Mouse (Mus musculus) megakaryocyte, adult 5-6 weeks (primary cell): ENCODE measurements around the gene Vmn2r69. TPM values are rescaled to one million over a fixed set of nuclear protein-coding genes. Genes with fewer than 3 reads are reported as not detected.

Experiments used
- ATAC-seq: 2 replicates; pipeline ENCODE4 v1.8.0; 2016; ENCODE audit warnings: mild to moderate bottlenecking, inconsistent platforms; ENCODE audit not compliant: poor library complexity, severe bottlenecking
- total RNA-seq, 2 experiments: library from RNA; stranded (forward) in 1 of 2; stranded (reverse) in 1 of 2; fragments of 153-499, 151-499 nt in 1 of 2; fragments of 221-1000, 200-1000 nt in 1 of 2; gene quantifications; 2 replicates each; pipeline versions ENCODE4 v1.2.3 to v1.2.4; 2015 to 2017

Gene Vmn2r69
- total RNA-seq (2015) (not detected in 2 replicates), total RNA-seq (2017) (not detected in 2 replicates)

GRCm38 (mm10) chr7:85415820-85416219 lies at the start of gene Vmn2r69:
Vmn2r69 (minus strand) TSS chr7:85415920.
- ATAC-seq, result no peak

Other genes starting within 250 kb of the Vmn2r69 start
- gene Vmn2r68, start 178.1 kb downstream of the Vmn2r69 start, total RNA-seq (2015), result not detected in 2 replicates
- not detected in 2 replicates for gene Vmn2r68, start 178.1 kb downstream of the Vmn2r69 start, total RNA-seq (2017)
- not detected in 2 replicates for gene Vmn2r71, start 147.2 kb upstream of the Vmn2r69 start, total RNA-seq (2015)
- not detected in 2 replicates for gene Vmn2r71, start 147.2 kb upstream of the Vmn2r69 start, total RNA-seq (2017)
- gene Vmn2r70, start 153.3 kb upstream of the Vmn2r69 start, total RNA-seq (2015), result not detected in 2 replicates
- gene Vmn2r70, start 153.3 kb upstream of the Vmn2r69 start, total RNA-seq (2017), result under 0.01 TPM in 1 of 2 replicates, not detected in the other